ENCODE assay signal across 8 mouse cellular contexts in genomic region chr19:29251191-29251957, GRCm38 (mm10). TPM values are rescaled to one million over a fixed set of nuclear protein-coding genes. Genes with fewer than 3 reads are reported as not detected.
DNase-seq lines count a peak whose midpoint lies in the region; ATAC-seq and TF ChIP-seq lines count a peak whose summit lies in the region.

Gene Jak2 (plus strand): TSS chr19:29251828.

- H3K27me3 ChIP-seq in hindbrain, postnatal 0 days (ENCODE audit: insufficient read depth, low read length) = no peaks in the 10 kb centered on the region

- H3K4me3 ChIP-seq in cortical plate, adult 2 months (ENCODE audit: insufficient read depth, low read length) = peak within 1 kb of the TSS; percentile 72
- peak within 1 kb of the TSS; percentile 93 for H3K4me3 ChIP-seq in hindbrain, postnatal 0 days (ENCODE audit: low read length)

- intact Hi-C loops in left cerebral cortex, postnatal 10 days (cut with DNase I) = loop anchor here (5.0 to 10.0 kb wide), 6 partner anchors 103 to 477 kb away; partner anchors contain the start of gene Rcl1

- no peaks in the 10 kb centered on the region for H3K9me3 ChIP-seq in hindbrain, postnatal 0 days (ENCODE audit: low read length)

- H3K4me1 ChIP-seq in cortical plate, adult 2 months (ENCODE audit: control insufficient read depth, insufficient read depth, low read length) = peaks cover 7% of the 10 kb centered on the region
- peaks cover 21% of the 10 kb centered on the region for H3K4me1 ChIP-seq in hindbrain, postnatal 0 days (ENCODE audit: insufficient read depth, low read length)

- TF ChIP-seq CTCF in cortical plate, adult 2 months (IDR thresholded peaks at IDR 0.05; ENCODE audit: extremely low read depth, insufficient read depth, low read length) = no peak
- peak; percentile 20 for TF ChIP-seq CTCF in hindbrain, postnatal 0 days (IDR thresholded peaks at IDR 0.05; ENCODE audit: low read depth)

- H3K4me2 ChIP-seq in hindbrain, postnatal 0 days (ENCODE audit: low read depth, low read length) = peak within 1 kb of the TSS; percentile 62

- peak; percentile 39; the same call in 1 of the 2 replicates for TF ChIP-seq POLR2A in cortical plate, adult 2 months (IDR thresholded peaks at IDR 0.05; ENCODE audit: extremely low read depth, insufficient read depth, low read length)

- 2% methylated on average over 75 of the region's 114 CpGs for WGBS in hindbrain, postnatal 0 days

- DNase-seq in adrenal gland, adult (ENCODE audit: inconsistent age in 2 of 2, low spot score in 1 of 2) = peak; percentile 97
- peak; percentile 84 to 94 for DNase-seq in gastrocnemius, adult 8-10 months (ENCODE audit: low spot score in 2 of 2)
- peak; percentile 95 for DNase-seq in hindbrain, postnatal 0 days (ENCODE audit: low spot score)
- DNase-seq in left cerebral cortex, postnatal 10 days (ENCODE audit: extremely low spot score in 1 of 2, low spot score in 2 of 2) = peak; percentile 77 to 97
- peak; percentile 94 for DNase-seq in right cerebral cortex, postnatal 10 days (ENCODE audit: low spot score in 2 of 2)
- DNase-seq in urinary bladder, postnatal 14 days (ENCODE audit: low spot score) = peak; percentile 95

- ATAC-seq in hindbrain, postnatal 0 days = peak; percentile 95
- ATAC-seq in megakaryocyte progenitor cell, adult 5-6 weeks (replicated peaks; ENCODE audit: poor library complexity) = peak; percentile 73

- H3K36me3 ChIP-seq in hindbrain, postnatal 0 days (ENCODE audit: insufficient read depth, low read length) = no peaks in the 10 kb centered on the region

- peak within 1 kb of the TSS; percentile 100 for H3K27ac ChIP-seq in cortical plate, adult 2 months (ENCODE audit: insufficient read depth, low read length)
- H3K27ac ChIP-seq in hindbrain, postnatal 0 days = peak within 1 kb of the TSS; percentile 96

- H3K9ac ChIP-seq in hindbrain, postnatal 0 days (replicated peaks; ENCODE audit: low read length) = peak within 1 kb of the TSS; percentile 95

RNA-seq across cellular contexts. Expression of gene Jak2, which starts in this region (rescaled TPM):
- polyA plus RNA-seq in cortical plate, adult 2 months (2012; rRNA removed) = 18.4 and 19.2 TPM in 2 replicates
- 10 to 100 TPM; 20.4 to 28.3 (median 24.3) TPM for total RNA-seq in gastrocnemius, adult 8-10 months (2022)
- total RNA-seq in hindbrain, postnatal 0 days (2014; rRNA removed) = 18.8 and 25.7 TPM in 2 replicates
- polyA plus RNA-seq in hindbrain, postnatal 0 days (2015; fragmentation: Nextera tagmentation; extraction: Ambion mirVana) = 9.5 and 9.8 TPM in 2 replicates
- 10 to 100 TPM; 28.5 to 29.2 TPM for total RNA-seq in left cerebral cortex, postnatal 10 days (2021)
- 41.2 and 41.7 TPM in 2 replicates for total RNA-seq in megakaryocyte progenitor cell, adult 5-6 weeks (2015)
- total RNA-seq in megakaryocyte progenitor cell, adult 5-6 weeks (2017) = 36.7 and 43.8 TPM in 2 replicates

Comparison
In these comparisons a context has a peak if more than half of its experiments do, and no peak if none do; other contexts are left out.
1. Peak in every context shown above with its lines: DNase-seq, ATAC-seq, H3K4me3 ChIP-seq and H3K27ac ChIP-seq.